Mouse (Mus musculus) forebrain, embryonic 13.5 days (tissue): ENCODE results near the gene Dtnbp1. TPM values are rescaled to one million over a fixed set of nuclear protein-coding genes. Genes with fewer than 3 reads are reported as not detected.

Experiments
- ATAC-seq: fragments of 200-750 bp; cut with Nextera tagmentation; 2 replicates; pipeline ENCODE4 v1.8.0; 2017
- H3K27ac ChIP-seq: fragments of 300-500 bp; sonication (generic); 2 replicates; pipeline ENCODE4 v1.5.1; 2015; ENCODE audit warnings: inconsistent platforms, mild to moderate bottlenecking, moderate library complexity
- H3K27me3 ChIP-seq: fragments of 300-500 bp; sonication (generic); 2 replicates; pipeline ENCODE4 v1.6.1; 2015; ENCODE audit warnings: mild to moderate bottlenecking, inconsistent platforms
- H3K36me3 ChIP-seq: fragments of 300-500 bp; sonication (generic); 2 replicates; pipeline ENCODE4 v1.6.1; 2015; ENCODE audit warnings: mild to moderate bottlenecking, inconsistent platforms; ENCODE audit not compliant: poor library complexity, severe bottlenecking
- H3K4me1 ChIP-seq: fragments of 300-500 bp; sonication (generic); 2 replicates; pipeline ENCODE4 v1.6.1; 2015; ENCODE audit warnings: inconsistent platforms
- H3K4me2 ChIP-seq: fragments of 300-500 bp; sonication (generic); 2 replicates; pipeline ENCODE4 v1.6.1; 2015; ENCODE audit warnings: inconsistent platforms, mild to moderate bottlenecking, moderate library complexity
- H3K4me3 ChIP-seq: fragments of 300-500 bp; sonication (generic); 2 replicates; pipeline ENCODE4 v1.5.1; 2015; ENCODE audit warnings: mild to moderate bottlenecking, inconsistent platforms
- H3K9ac ChIP-seq: fragments of 300-500 bp; sonication (generic); 2 replicates; pipeline ENCODE4 v1.6.1; 2015; ENCODE audit warnings: mild to moderate bottlenecking, inconsistent platforms
- H3K9me3 ChIP-seq: fragments of 300-500 bp; sonication (generic); replicated peaks from 2 replicates; pipeline ENCODE4 v1.6.1; 2016; ENCODE audit warnings: inconsistent platforms
- WGBS: fragments of 180-500 bp; shearing (Covaris S2); methylation state at CpG from one replicate; pipeline ENCODE4 v1.1.7; 2015; 5-methylcytosine and 5-hydroxymethylcytosine counted together
- polyA plus RNA-seq: library from polyadenylated mRNA; unstranded; fragments of >200 nt; fragmentation: Nextera tagmentation; extraction: Ambion mirVana; gene quantifications from 2 replicates; pipeline ENCODE4 v1.2.1, GENCODE M21; 2015

Dtnbp1 gene
- polyA plus RNA-seq, 1 experiment from 2014 or later = 95.4 TPM

GRCm38 (mm10) chr13:45029791-45030190 lies 27.8 kb upstream of the Dtnbp1 start:
- Histone ChIP-seq H3K27ac (no peak overlapping the region), H3K4me2 (no peak overlapping the region), H3K36me3 (no peaks in the 10 kb centered on the region), H3K9ac (no peak overlapping the region), H3K9me3 (no peaks in the 10 kb centered on the region), H3K4me1 (no peaks in the 10 kb centered on the region), H3K4me3 (no peak overlapping the region), H3K27me3 (no peaks in the 10 kb centered on the region)
- 83% methylated on average over 1 of the region's 1 CpGs for WGBS
- ATAC-seq = no peak

DNA sequence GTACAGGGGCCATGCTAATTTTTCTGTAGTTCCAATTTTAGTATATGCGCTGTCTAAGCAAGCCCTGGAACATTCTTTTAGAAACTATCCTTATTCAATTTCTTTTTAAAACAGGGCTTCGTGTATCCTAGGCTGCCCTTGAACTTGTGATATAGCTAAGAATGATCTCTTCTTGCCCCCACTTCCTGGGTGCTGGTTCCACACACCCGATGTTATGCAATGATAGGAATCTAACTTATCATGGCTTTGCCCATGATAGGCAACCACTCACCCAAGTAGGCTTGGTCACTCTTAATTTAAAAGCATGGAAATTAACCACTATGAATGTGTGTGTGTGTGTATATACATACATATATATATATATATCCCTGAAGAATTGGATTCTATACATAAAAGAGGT lies 24.3 kb upstream of the Dtnbp1 start:
- Histone ChIP-seq H3K9ac (no peak overlapping the region), H3K4me3 (no peak overlapping the region)
- WGBS = 91% methylated on average over 3 of the region's 3 CpGs

DNA sequence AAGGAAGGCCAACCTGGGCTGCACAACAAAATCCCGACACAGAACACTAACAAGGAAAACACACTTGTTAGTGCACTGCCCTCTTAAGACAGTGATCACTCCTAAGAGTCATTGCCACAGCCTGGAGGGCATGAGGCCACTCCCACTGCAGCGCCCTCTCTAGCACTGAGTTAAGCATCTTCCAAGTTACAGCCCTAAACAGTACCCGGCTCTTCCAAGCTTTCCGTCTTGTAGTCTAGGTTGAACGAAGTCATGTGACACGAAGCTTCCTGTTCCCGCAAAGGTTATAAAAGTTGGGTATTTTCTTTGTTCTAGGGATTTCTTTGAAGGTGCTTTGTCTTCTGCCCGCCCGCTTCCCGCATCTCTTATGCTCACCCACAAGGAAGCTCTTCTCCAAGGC lies 22.9 kb upstream of the Dtnbp1 start:
- H3K27ac ChIP-seq = no peak overlapping the region
- WGBS = 82% methylated on average over 10 of the region's 10 CpGs

More for the DNA sequence above, 24.3 kb upstream of the Dtnbp1 start:
- Histone ChIP-seq H3K9me3 (no peaks in the 10 kb centered on the region), H3K27ac (no peak overlapping the region), H3K36me3 (no peaks in the 10 kb centered on the region), H3K4me2 (no peak overlapping the region), H3K27me3 (no peaks in the 10 kb centered on the region), H3K4me1 (no peaks in the 10 kb centered on the region)
- no peak for ATAC-seq

GRCm38 (mm10) chr13:45023356-45024150 lies 21.6 kb upstream of the Dtnbp1 start:
- Histone ChIP-seq H3K9me3 (no peaks in the 10 kb centered on the region), H3K27ac (no peak overlapping the region), H3K36me3 (no peaks in the 10 kb centered on the region), H3K9ac (no peak overlapping the region), H3K4me3 (no peak overlapping the region), H3K4me1 (no peaks in the 10 kb centered on the region), H3K27me3 (no peaks in the 10 kb centered on the region), H3K4me2 (no peak overlapping the region)
- no peak for ATAC-seq
- WGBS = 78% methylated on average over 20 of the region's 20 CpGs

More for the DNA sequence above, 22.9 kb upstream of the Dtnbp1 start:
- no peak for ATAC-seq
- Histone ChIP-seq H3K4me2 (no peak overlapping the region), H3K36me3 (no peaks in the 10 kb centered on the region), H3K9ac (no peak overlapping the region), H3K27me3 (no peaks in the 10 kb centered on the region), H3K4me1 (no peaks in the 10 kb centered on the region), H3K4me3 (no peak overlapping the region), H3K9me3 (no peaks in the 10 kb centered on the region)

GRCm38 (mm10) chr13:45008150-45008549 lies 6.2 kb upstream of the Dtnbp1 start:
- Histone ChIP-seq H3K4me2 (no peak overlapping the region), H3K27me3 (no peaks in the 10 kb centered on the region), H3K4me3 (no peak overlapping the region), H3K9ac (no peak overlapping the region), H3K36me3 (no peaks in the 10 kb centered on the region), H3K27ac (no peak overlapping the region), H3K9me3 (no peaks in the 10 kb centered on the region), H3K4me1 (no peaks in the 10 kb centered on the region)
- no peak for ATAC-seq
- 73% methylated on average over 7 of the region's 7 CpGs for WGBS

DNA sequence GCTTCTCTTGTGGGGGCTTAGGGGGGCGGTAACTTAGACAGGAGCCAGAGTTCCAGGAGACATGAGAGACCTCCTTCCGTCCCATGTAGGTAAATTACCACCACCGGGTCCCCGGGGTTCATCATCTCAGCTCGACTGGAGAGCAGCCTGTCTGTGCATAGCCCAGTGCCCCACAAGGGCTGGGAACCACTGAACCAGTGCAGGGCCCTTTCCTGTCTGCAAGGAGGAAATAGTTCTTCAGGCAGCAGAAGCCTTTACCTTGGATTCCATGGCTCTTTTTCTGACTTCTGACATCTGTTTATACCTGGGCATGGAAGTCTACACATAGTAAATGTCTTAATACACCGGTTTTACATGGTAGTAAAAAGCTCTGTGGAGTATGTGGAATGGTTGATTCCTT lies 5.8 kb upstream of the Dtnbp1 start:
- Histone ChIP-seq H3K9ac (no peak overlapping the region), H3K4me1 (0 out of 2 replicates have a peak, but pooled peaks cover 2% of the 10 kb centered on the region), H3K4me3 (no peak overlapping the region), H3K27me3 (no peaks in the 10 kb centered on the region), H3K27ac (no peak overlapping the region), H3K36me3 (no peaks in the 10 kb centered on the region), H3K4me2 (no peak overlapping the region), H3K9me3 (no peaks in the 10 kb centered on the region)
- WGBS = 91% methylated on average over 6 of the region's 6 CpGs
- no peak for ATAC-seq

GRCm38 (mm10) chr13:45006483-45006882 lies 4.5 kb upstream of the Dtnbp1 start:
- H3K27me3 ChIP-seq = no peaks in the 10 kb centered on the region
- no peak for ATAC-seq
- no peaks in the 10 kb centered on the region for H3K9me3 ChIP-seq
- no peak overlapping the region for H3K9ac ChIP-seq
- H3K4me2 ChIP-seq = no peak overlapping the region
- 89% methylated on average over 5 of the region's 5 CpGs for WGBS
- H3K4me3 ChIP-seq = no peak overlapping the region
- no peaks in the 10 kb centered on the region for H3K36me3 ChIP-seq
- peaks cover 7% of the 10 kb centered on the region for H3K4me1 ChIP-seq
- no peak overlapping the region for H3K27ac ChIP-seq

DNA sequence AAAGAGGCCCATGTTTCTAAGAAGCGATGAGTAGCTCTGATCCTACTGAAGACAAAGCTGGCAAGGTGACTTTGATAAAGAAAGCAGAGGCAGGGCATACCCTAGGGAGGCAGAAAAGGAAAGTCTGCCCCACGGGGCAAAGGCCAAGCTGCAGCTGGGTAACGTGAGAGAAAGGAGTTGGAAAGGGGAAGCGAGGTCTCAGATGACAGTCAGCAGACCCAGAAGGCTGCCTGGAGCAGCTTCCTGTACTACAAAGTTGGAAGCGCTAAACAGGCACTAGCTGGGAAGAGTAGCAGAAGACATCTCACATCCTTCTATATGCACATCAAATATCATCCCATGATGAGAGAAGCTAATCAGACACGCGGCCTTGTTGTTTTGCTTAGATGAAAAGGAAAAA lies 3.9 kb upstream of the Dtnbp1 start:
- ATAC-seq = no peak
- Histone ChIP-seq H3K4me3 (no peak overlapping the region), H3K27ac (no peak overlapping the region), H3K4me2 (no peak overlapping the region), H3K36me3 (no peaks in the 10 kb centered on the region), H3K4me1 (peaks cover 13% of the 10 kb centered on the region), H3K9ac (no peak overlapping the region), H3K27me3 (no peaks in the 10 kb centered on the region), H3K9me3 (no peaks in the 10 kb centered on the region)
- 92% methylated on average over 7 of the region's 7 CpGs for WGBS

- peaks cover 21% of the 10 kb centered on the region for H3K4me1 ChIP-seq
- H3K4me3 ChIP-seq = no peak overlapping the region
- H3K9me3 ChIP-seq = no peaks in the 10 kb centered on the region
- ATAC-seq = no peak
- H3K9ac ChIP-seq = no peak overlapping the region
- H3K4me2 ChIP-seq = no peak overlapping the region
- no peak overlapping the region for H3K27ac ChIP-seq
- no peaks in the 10 kb centered on the region for H3K36me3 ChIP-seq
- no peaks in the 10 kb centered on the region for H3K27me3 ChIP-seq
- WGBS = 86% methylated on average over 5 of the region's 5 CpGs
These were observed 3.1 kb upstream of the Dtnbp1 start for GRCm38 (mm10) chr13:45004987-45005592.

- Histone ChIP-seq H3K27me3 (no peaks in the 10 kb centered on the region), H3K27ac (no peak overlapping the region), H3K9me3 (no peaks in the 10 kb centered on the region), H3K4me3 (no peak overlapping the region), H3K36me3 (peaks cover 3% of the 10 kb centered on the region; the same call in 1 of the 2 replicates), H3K9ac (no peak overlapping the region), H3K4me2 (peak overlapping the region; percentile 88; the same call in 1 of the 2 replicates), H3K4me1 (peaks cover 25% of the 10 kb centered on the region)
- no peak for ATAC-seq
- WGBS = 67% methylated on average over 5 of the region's 5 CpGs
These were observed 1.1 kb upstream of the Dtnbp1 start for GRCm38 (mm10) chr13:45003026-45003425.

DNA sequence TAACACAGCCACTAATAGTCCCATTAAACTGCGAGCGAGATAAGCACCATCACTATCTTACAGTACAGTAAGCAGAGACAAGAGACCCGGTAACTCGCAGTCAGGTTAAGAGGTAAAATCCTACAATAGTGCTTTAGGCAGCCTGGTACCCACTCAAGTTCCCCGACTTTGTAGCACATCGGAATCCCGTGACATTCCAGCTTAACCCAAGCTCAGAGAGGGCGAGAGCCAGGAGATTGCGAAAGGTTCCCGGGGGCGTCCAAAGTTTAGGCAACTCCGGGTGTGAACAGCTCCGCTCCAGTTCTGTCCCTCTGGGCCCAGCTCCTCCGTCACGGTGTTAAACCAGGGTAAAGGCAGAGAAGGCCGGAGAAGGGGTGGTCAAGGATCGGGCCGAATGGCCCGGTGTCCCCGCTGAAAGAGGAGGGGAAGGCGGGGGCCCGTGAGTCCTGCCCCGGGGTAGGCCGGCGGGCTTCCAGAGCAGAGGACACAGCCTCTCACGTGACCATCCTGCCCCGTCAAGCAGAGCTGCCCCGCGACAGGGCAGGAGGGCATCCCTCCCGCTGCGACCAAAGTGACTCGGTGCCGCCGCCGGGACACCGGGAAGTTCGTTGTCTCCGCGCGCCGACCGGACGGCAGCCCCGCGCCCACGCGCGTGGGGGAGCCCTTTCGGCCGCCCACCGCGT lies 578 bp downstream of the Dtnbp1 start:
- WGBS = under 1% methylated on average over 45 of the region's 52 CpGs
- Histone ChIP-seq H3K9me3 (no peaks in the 10 kb centered on the region), H3K4me3 (peak overlapping the region; percentile 87), H3K9ac (peak overlapping the region; percentile 88), H3K27ac (peak overlapping the region; percentile 31; the same call in 1 of the 2 replicates), H3K4me1 (peaks cover 25% of the 10 kb centered on the region), H3K27me3 (no peaks in the 10 kb centered on the region), H3K36me3 (peaks cover 3% of the 10 kb centered on the region; the same call in 1 of the 2 replicates), H3K4me2 (peak overlapping the region; percentile 88)
- peak; percentile 77 for ATAC-seq

- Histone ChIP-seq H3K27ac (no peak overlapping the region), H3K4me1 (peaks cover 25% of the 10 kb centered on the region), H3K36me3 (peaks cover 3% of the 10 kb centered on the region; the same call in 1 of the 2 replicates), H3K9ac (peak overlapping the region; percentile 14; the same call in 1 of the 2 replicates), H3K4me2 (peak overlapping the region; percentile 88), H3K4me3 (peak overlapping the region; percentile 87), H3K9me3 (no peaks in the 10 kb centered on the region), H3K27me3 (no peaks in the 10 kb centered on the region)
- WGBS = 19% methylated on average over 7 of the region's 7 CpGs
- ATAC-seq = no peak
These were observed 1.1 kb downstream of the Dtnbp1 start for GRCm38 (mm10) chr13:45000836-45001227.
